Comparison of ENCODE assay signal across 8 mouse cellular contexts in genomic region chr14:52278932-52279746, GRCm38 (mm10). TPM values are rescaled to one million over a fixed set of nuclear protein-coding genes. Genes with fewer than 3 reads are reported as not detected.
A peak's percentile ranks its signal among the peaks of the same experiment; 100 is the strongest.
DNase-seq lines count a peak whose midpoint lies in the region; ATAC-seq and TF ChIP-seq lines count a peak whose summit lies in the region.

Gene Tox4 (plus strand): TSS chr14:52279146.
Gene Rab2b (minus strand): TSS chr14:52279545.

- H3K4me2 ChIP-seq in embryonic facial prominence, embryonic 14.5 days (ENCODE audit: low read depth, low read length) = peak within 1 kb of the TSS; percentile 73
- peak within 1 kb of the TSS; percentile 72 for H3K4me2 ChIP-seq in limb, embryonic 13.5 days (replicated peaks)
- peak within 1 kb of the TSS; percentile 72 for H3K4me2 ChIP-seq in midbrain, embryonic 16.5 days (ENCODE audit: low read length)

- peaks cover 11% of the 10 kb centered on the region for H3K4me1 ChIP-seq in embryonic facial prominence, embryonic 14.5 days (ENCODE audit: control insufficient read depth, insufficient read depth, low read length)
- no peaks in the 10 kb centered on the region; the same call in 1 of the 2 replicates for H3K4me1 ChIP-seq in heart, adult 2 months (ENCODE audit: control insufficient read depth, insufficient read depth, low read length)
- peaks cover 14% of the 10 kb centered on the region for H3K4me1 ChIP-seq in limb, embryonic 13.5 days
- peaks cover 13% of the 10 kb centered on the region for H3K4me1 ChIP-seq in midbrain, embryonic 16.5 days (ENCODE audit: control insufficient read depth, insufficient read depth, low read length)

- intact Hi-C loops in heart, adult 2 months (cut with DNase I) = loop anchor here (1.0 to 10.0 kb wide), 3 partner anchors 21 to 264 kb away; partner anchors contain the start of genes Mettl3 and Tmem253

- peak; percentile 99 for ATAC-seq in embryonic facial prominence, embryonic 14.5 days (ENCODE audit: low read depth)
- ATAC-seq in limb, embryonic 13.5 days (ENCODE audit: low FRiP score, low read depth) = peak; percentile 98
- peak; percentile 99 for ATAC-seq in midbrain, embryonic 16.5 days

- peak; percentile 88 for TF ChIP-seq CTCF in heart, adult 2 months (IDR thresholded peaks at IDR 0.05)

- 1% methylated on average over 50 of the region's 66 CpGs for WGBS in embryonic facial prominence, embryonic 14.5 days
- under 1% methylated on average over 66 of the region's 66 CpGs for WGBS in heart, adult 2 months
- WGBS in limb, embryonic 13.5 days = under 1% methylated on average over 65 of the region's 66 CpGs
- under 1% methylated on average over 64 of the region's 66 CpGs for WGBS in midbrain, embryonic 16.5 days

- H3K4me3 ChIP-seq in embryonic facial prominence, embryonic 14.5 days (ENCODE audit: low read depth, low read length) = peak within 1 kb of the TSS; percentile 91
- H3K4me3 ChIP-seq in heart, adult 2 months = peak within 1 kb of the TSS; percentile 85
- H3K4me3 ChIP-seq in limb, embryonic 13.5 days = peak within 1 kb of the TSS; percentile 91
- H3K4me3 ChIP-seq in midbrain, embryonic 16.5 days (ENCODE audit: low read depth, low read length) = peak within 1 kb of the TSS; percentile 83

- TF ChIP-seq EP300 in heart, adult 2 months (IDR thresholded peaks at IDR 0.05; ENCODE audit: insufficient read depth, low read depth, low read length) = no peak

- peak; percentile 93 for TF ChIP-seq POLR2A in heart, adult 2 months (IDR thresholded peaks at IDR 0.05; ENCODE audit: insufficient read depth, low read depth, low read length)

- peak within 1 kb of the TSS; percentile 88 for H3K27ac ChIP-seq in embryonic facial prominence, embryonic 14.5 days (replicated peaks; ENCODE audit: low read depth, low read length)
- H3K27ac ChIP-seq in heart, adult 2 months = peak within 1 kb of the TSS; percentile 75
- H3K27ac ChIP-seq in limb, embryonic 13.5 days = peak within 1 kb of the TSS; percentile 77
- H3K27ac ChIP-seq in midbrain, embryonic 16.5 days (ENCODE audit: low read length) = peak within 1 kb of the TSS; percentile 86

- peak within 1 kb of the TSS; percentile 94 for H3K9ac ChIP-seq in embryonic facial prominence, embryonic 14.5 days (ENCODE audit: low read depth, low read length)
- H3K9ac ChIP-seq in heart, adult 2 months (ENCODE audit: low read depth, low read length) = peak within 1 kb of the TSS; percentile 73
- peak within 1 kb of the TSS; percentile 91 for H3K9ac ChIP-seq in limb, embryonic 13.5 days
- H3K9ac ChIP-seq in midbrain, embryonic 16.5 days (ENCODE audit: low read depth, low read length) = peak within 1 kb of the TSS; percentile 85

- peak; percentile 99 for DNase-seq in 3T3-L1 (ENCODE audit: low read depth, low spot score)
- DNase-seq in adrenal gland, postnatal 4 days (ENCODE audit: low spot score in 2 of 2) = peak; percentile 91 to 98
- DNase-seq in embryonic facial prominence, embryonic 14.5 days (ENCODE audit: low spot score) = peak; percentile 99
- DNase-seq in heart, adult 2 months = peak; percentile 99
- peak; percentile 97 to 98 for DNase-seq in kidney, adult 8-10 months
- DNase-seq in spleen, postnatal 10 days (ENCODE audit: low spot score in 2 of 2) = peak; percentile 98

- peaks cover 12% of the 10 kb centered on the region for H3K36me3 ChIP-seq in embryonic facial prominence, embryonic 14.5 days (ENCODE audit: control insufficient read depth, insufficient read depth, low read length)
- H3K36me3 ChIP-seq in heart, adult 2 months (ENCODE audit: control insufficient read depth, insufficient read depth, low read length) = peaks cover 5% of the 10 kb centered on the region; the same call in 1 of the 2 replicates
- peaks cover 14% of the 10 kb centered on the region for H3K36me3 ChIP-seq in limb, embryonic 13.5 days
- peaks cover 3% of the 10 kb centered on the region for H3K36me3 ChIP-seq in midbrain, embryonic 16.5 days (ENCODE audit: control insufficient read depth, insufficient read depth, low read length)

- peaks cover 4% of the 10 kb centered on the region for H3K79me2 ChIP-seq in heart, adult 2 months (replicated peaks; ENCODE audit: control insufficient read depth, insufficient read depth, low read length)

- no peaks in the 10 kb centered on the region for H3K27me3 ChIP-seq in embryonic facial prominence, embryonic 14.5 days (replicated peaks; ENCODE audit: control insufficient read depth, insufficient read depth, low read length)
- no peaks in the 10 kb centered on the region for H3K27me3 ChIP-seq in heart, adult 2 months (ENCODE audit: control insufficient read depth, insufficient read depth, low read length)
- H3K27me3 ChIP-seq in limb, embryonic 13.5 days = no peaks in the 10 kb centered on the region
- H3K27me3 ChIP-seq in midbrain, embryonic 16.5 days (ENCODE audit: control insufficient read depth, insufficient read depth, low read depth, low read length) = no peaks in the 10 kb centered on the region

- no peaks in the 10 kb centered on the region for H3K9me3 ChIP-seq in embryonic facial prominence, embryonic 14.5 days (ENCODE audit: control insufficient read depth, low read length)
- H3K9me3 ChIP-seq in limb, embryonic 13.5 days = no peaks in the 10 kb centered on the region
- H3K9me3 ChIP-seq in midbrain, embryonic 16.5 days (replicated peaks; ENCODE audit: control insufficient read depth, low read length, poor library complexity, severe bottlenecking) = no peaks in the 10 kb centered on the region

RNA-seq across cellular contexts. Expression of gene Tox4, which starts in this region (rescaled TPM):
- total RNA-seq in adrenal gland, postnatal 4 days (2021) = 10 to 100 TPM; 61.8 to 62.0 TPM
- polyA plus RNA-seq in embryonic facial prominence, embryonic 14.5 days (2014; fragmentation: Nextera tagmentation; extraction: Ambion mirVana) = 36.9 and 38.5 TPM in 2 replicates
- total RNA-seq in heart, adult 2 months (2021) = 10 to 100 TPM; 32.8 to 37.5 TPM
- 23.3 and 41.1 TPM in 2 replicates for polyA plus RNA-seq in heart, adult 2 months (2012; rRNA removed)
- polyA plus RNA-seq in limb, embryonic 13.5 days (2015; fragmentation: Nextera tagmentation; extraction: Ambion mirVana) = 47.9 and 48.2 TPM in 2 replicates
- polyA plus RNA-seq in midbrain, embryonic 16.5 days (2015; fragmentation: Nextera tagmentation; extraction: Ambion mirVana) = 51.8 and 55.6 TPM in 2 replicates

RNA-seq across cellular contexts. Expression of gene Rab2b, which starts in this region (rescaled TPM):
- total RNA-seq in adrenal gland, postnatal 4 days (2021) = 10 to 100 TPM; 38.9 to 39.8 TPM
- 17.3 and 19.9 TPM in 2 replicates for polyA plus RNA-seq in embryonic facial prominence, embryonic 14.5 days (2014; fragmentation: Nextera tagmentation; extraction: Ambion mirVana)
- total RNA-seq in heart, adult 2 months (2021) = 1 to 10 TPM; 4.8 to 5.2 TPM
- 6.9 and 10.1 TPM in 2 replicates for polyA plus RNA-seq in heart, adult 2 months (2012; rRNA removed)
- 25.9 and 30.4 TPM in 2 replicates for polyA plus RNA-seq in limb, embryonic 13.5 days (2015; fragmentation: Nextera tagmentation; extraction: Ambion mirVana)
- 62.5 and 65.9 TPM in 2 replicates for polyA plus RNA-seq in midbrain, embryonic 16.5 days (2015; fragmentation: Nextera tagmentation; extraction: Ambion mirVana)

Comparison
In these comparisons a context has a peak if more than half of its experiments do, and no peak if none do; other contexts are left out.
1. Peak in every context shown above with its lines: DNase-seq, ATAC-seq, H3K4me3 ChIP-seq and H3K27ac ChIP-seq.
2. RNA of gene Rab2b (total RNA-seq): 38.9 to 39.8 TPM in adrenal gland, postnatal 4 days; 4.8 to 5.2 TPM in heart, adult 2 months; every median in the first group is over 4 times any median in the second.